Mouse (Mus musculus) urinary bladder, adult 2 months (tissue): ENCODE data around the gene Rap1a. TPM values are rescaled to one million over a fixed set of nuclear protein-coding genes. Genes with fewer than 3 reads are reported as not detected.

ENCODE experiments used
- DNase-seq: peaks from one replicate; pipeline ENCODE4 v3.0.0; 2022; ENCODE audit warnings: low spot score
- polyA plus RNA-seq: library from polyadenylated mRNA; depleted of rRNA; stranded (reverse); fragments of >200 nt; gene quantifications from 2 replicates; pipeline ENCODE4 v1.2.3, GENCODE M21; 2012

Rap1a gene
- polyA plus RNA-seq, 1 experiment, result 91.4 TPM

DNA sequence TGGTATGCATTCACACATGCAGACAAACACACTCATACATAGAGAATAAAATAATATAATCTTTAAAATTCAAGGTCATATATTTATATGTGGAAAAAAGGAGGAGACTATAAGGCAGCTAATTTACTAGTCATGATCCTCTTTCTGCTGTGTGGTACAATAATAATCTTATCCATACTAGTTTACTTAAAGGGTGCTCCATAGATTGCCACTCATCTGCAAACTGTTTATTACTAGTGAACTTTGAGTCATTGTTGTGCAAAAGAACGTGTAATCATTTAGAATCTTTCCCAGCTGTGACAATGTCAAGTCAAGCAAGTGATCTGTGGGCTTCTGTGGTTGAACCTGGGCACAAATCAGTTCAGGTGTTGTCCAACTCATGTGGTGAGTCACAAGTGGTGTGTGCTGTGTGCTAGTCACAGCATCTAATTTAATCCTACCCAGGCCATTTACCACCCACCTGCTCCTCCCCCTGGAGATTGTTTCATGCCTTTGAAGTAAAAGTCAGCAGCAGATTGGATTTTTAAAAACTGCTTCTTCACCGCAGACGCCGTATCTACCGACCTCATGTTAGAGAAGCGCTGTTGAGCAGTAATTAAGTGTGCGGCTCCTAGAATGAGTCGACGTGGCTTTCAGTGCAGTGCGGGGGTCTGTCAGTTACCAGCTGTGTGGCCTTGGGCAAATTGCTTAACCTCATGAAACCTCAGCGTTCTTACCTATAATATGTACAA lies 5.5 kb upstream of the Rap1a start:
- DNase-seq, result no peak

DNA sequence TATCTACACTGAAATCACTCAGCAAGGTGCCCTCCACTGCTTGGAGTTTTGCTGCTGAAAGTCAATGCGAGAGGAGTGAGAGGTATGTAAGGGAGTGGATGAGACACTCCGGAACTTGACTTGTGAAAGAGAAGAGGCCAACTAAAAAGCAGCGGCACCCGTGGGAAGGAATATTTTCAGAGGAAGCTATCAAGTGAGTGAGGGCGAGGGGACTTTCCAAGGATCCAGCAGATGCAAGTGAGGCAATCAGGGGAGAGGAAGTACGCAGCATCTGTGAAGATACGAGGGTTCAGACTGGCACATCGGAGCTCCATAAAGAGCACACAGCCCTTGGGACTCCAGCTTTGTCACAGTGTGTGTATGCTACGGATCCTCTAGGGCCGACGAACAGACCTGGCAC lies 2.5 kb upstream of the Rap1a start:
- no peak for DNase-seq

DNA sequence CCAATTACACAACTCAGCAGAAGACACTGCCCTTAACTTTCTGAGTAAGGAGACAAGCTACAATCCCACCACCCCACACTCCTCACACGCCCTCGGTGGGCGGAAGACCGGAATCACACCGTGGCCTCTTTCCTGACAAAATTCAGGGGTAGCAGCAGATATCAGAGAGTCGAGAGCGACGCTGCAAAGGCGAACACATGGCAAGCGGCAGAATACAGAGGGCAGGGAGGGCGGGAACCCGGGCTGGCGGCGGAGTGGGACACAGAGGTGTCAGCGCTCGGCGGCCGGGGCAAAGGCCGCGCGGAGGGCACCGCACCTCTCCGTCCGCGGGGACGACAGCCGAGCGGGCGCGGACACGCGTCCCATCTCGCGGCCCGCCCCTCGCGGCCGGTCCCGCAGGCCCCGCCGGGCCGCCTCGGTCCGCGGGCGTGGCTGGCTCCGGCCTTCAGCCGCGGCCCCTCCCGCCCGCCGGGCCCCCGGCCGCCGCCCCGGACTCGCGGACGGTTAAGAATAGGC lies 403 bp downstream of the Rap1a start:
- no peak for DNase-seq

DNA sequence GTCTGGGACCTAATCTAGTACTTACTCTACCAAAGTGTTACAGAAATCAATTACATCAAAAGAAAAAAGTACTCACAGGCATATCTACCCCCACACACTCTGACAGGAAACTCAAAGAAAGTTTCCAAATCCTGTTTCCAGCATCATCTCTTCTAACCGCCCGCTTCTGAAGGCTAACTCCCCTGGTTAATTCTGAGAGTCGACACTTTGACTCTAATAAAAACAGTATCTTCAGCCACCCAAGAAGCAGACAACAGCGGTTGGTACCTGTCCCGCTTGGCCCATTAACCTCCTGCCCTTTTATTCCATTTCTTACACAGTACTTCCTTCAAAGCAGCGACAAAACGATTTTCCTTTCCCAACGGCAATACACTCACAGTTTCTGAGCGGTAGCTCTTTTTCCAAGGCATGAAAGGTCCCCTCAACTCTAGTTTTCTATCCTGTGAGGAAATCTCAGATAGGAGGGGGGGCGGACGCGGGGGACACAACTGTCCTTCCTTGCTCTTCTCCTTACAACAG lies 921 bp downstream of the Rap1a start:
- no peak for DNase-seq

DNA sequence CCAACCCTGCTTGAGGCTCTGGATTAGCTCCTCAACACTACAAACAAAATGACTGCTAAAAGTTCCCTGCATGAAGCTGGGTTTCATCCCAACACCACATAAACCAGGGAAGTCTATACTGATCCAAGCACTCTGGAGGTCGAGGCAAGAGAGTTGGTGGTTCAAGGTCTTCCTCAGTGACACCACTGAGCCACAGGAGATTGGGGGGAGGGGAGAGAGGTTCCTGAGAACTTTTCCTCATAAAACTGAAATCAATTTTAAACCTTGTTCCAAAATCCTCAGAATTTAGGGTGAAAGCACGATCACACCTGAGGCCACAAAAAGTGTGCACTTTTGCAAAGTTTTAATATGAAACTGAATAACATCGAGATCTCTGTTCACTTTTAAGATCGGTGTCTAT lies 1.8 kb downstream of the Rap1a start:
- no peak for DNase-seq

DNA sequence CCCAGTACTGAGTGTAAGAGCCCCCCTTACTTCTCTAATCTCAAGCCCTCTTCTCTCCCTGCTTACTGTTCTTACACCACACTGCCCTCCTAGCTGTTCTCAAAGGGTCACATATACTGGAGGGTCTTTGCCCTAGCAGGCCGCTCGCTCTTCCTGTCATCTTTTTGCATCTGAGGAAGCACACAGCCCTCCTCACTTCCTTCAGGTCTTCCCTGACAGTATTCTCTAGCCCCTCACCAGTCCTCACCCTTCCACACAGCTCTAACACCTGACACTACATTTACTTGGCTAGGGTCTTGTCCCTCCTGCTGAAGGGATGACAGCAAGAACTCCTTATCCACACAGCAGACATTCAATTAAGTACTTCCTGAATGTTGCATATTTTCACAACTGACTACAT lies 2.4 kb downstream of the Rap1a start:
- DNase-seq, result no peak

DNA sequence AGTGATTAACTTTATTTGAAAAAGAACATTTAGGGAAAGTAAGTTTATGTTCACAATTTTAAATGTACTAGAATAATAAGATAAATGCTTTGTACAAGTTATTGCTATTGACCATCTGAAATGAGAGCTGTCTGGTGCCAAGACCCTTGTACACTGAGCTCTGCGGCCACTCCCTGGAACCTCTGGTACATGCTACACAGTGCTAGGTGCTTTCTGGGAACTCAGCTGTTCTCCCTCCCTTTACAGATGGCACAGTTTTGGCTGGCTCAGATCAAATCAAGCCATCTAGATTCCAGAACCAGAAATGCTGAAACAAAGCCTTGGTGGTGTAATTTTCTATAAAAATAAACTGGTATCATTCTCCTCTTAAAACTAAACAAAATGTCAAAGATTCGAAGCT lies 3.7 kb downstream of the Rap1a start:
- no peak for DNase-seq

DNA sequence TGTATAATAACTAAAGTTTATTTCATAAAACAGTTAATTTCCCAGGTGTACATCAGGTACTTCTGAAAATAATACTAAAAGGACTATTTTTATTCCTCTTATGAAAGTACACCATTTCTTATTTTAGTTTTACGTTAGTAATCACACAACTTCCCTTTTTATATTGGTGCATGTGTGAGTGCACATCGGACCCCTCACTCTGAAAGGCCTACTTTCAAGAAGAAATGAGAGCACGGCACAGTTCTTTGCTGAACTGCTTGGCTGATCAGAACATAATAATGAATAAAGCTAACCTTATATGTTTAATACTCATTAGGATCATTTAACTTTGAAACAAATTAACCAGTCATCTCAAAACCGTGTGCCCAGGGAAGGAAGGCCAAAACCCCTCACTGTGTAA lies 4.4 kb downstream of the Rap1a start:
- DNase-seq, result no peak

DNA sequence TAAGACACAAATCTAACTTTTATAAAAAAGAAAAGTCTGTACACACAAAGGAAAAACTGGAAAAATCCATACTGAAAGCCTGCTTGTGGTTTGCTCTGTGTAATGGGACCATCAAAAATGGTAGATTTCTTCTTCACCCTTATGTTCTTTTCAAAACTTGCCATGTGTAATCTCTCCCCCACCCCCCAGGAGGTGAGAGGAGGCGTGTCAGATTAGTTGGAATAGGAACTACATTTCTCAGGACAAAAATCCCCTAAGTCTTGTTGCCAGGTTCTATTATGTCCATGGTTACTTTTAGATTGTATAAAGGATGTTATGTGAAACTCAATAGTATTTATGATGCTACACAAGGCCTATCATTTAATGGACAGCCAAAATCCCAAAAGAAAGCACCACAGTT lies 6.8 kb downstream of the Rap1a start:
- no peak for DNase-seq

DNA sequence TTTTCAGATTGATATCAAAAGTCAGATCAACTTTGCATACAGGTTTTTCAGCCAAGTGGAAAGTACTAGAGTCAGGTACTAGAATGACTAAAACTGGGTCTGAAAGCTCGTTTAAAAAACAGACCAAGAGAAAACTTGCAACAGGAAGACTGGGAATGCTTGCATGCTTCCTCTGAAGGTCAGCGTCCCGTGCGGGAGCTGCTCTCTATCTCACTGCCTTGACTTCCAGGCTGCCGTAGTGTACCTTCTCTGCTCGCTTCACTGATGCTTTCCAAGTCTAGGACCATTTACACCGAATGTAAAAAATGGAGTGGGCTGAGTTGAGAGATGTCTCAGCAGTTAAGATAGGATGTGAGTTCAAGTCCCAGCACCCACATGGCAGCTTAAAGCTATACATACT lies 8.8 kb downstream of the Rap1a start:
- DNase-seq, result no peak

DNA sequence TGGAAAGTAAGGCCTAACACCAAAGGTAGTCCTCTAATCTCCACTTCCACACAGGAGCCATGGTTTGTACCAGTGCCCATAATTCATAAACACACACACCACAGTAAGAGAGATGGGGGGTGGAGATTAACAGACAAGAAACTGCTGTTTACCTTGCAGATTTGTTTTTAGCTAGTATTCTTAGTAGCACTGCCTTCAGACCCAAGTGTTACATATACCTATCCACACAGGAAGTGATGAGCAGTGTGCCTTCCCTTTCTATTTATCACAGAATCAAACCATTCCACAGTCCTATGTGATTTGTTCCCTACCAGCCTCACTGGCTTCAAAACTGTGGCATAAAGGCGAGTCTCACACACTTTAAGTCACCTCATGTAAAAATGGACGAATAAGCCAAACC lies 10.0 kb downstream of the Rap1a start:
- DNase-seq, result no peak

DNA sequence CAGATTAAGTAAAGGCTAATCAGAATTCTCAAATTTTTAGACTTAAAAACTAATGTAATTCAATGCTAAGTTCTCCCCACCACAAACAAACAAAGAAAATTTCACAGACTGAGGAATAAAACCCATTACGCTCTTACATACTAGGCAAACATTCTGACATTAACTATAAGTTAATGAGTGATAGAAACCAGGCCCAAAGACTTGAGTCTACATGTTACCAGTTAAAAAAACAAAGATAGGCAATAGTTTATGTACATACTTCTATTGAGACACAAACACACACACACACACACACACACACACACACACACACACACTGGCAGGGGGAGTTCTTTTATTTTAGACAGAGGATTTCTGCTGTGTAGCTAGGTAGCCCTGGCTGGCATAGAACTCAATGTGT lies 10.8 kb downstream of the Rap1a start:
- DNase-seq, result no peak

DNA sequence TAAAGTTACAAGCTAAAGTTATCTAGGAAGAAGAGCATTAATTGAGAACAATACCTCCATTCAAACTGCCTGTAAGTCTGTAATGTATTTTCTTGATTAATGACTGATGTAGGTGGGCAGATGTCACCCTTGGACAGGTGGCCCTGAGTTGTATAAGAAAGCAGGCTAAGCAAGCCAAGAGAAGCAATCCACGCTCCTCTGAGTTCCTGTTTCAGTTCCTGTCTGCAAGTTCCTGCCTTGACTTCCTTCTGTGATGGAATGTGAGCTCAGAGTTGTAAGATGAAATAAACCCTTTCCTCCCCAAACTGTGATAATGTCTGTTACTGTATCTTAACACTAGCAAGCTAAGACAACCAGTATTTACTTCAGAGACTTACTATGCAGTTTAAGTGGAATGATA lies 11.4 kb downstream of the Rap1a start:
- DNase-seq, result no peak

DNA sequence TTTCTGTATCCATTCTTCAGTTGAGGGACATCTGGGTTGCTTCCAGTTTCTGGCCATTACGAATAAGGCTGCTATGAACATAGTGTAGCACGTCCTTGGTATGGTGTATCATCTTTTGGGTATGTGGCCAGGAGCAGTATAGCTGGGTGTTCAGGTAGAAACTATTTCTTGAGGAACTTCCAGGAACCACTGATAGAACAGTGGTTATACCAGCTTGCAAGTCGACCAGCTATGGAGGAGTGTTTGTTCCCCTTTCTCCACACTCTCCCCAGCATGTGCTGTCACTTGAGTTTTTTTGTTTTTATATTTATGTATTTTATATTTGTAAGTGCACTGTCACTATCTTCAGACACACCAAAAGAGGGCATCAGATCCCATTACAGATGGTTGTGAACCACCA lies 13.8 kb downstream of the Rap1a start:
- DNase-seq, result no peak

DNA sequence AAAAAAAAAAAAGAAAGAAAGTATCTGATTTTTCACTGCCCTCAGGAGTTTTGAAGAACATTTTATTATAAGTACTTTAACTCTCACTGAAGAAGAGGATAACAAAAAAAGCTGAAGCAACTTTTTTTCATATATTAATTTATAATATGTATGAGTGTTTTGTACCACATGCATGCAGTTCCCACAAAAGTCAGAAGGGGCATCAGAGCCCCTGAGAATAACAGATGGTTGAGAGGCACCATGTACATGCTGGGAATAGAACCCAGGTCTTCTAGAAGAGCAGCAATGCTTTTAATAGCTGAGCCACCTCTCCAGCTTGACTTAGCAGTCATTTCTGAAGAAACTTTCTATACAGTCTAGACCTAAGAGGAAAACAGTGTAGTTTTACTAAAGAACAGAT lies 15.3 kb downstream of the Rap1a start:
- no peak for DNase-seq

DNA sequence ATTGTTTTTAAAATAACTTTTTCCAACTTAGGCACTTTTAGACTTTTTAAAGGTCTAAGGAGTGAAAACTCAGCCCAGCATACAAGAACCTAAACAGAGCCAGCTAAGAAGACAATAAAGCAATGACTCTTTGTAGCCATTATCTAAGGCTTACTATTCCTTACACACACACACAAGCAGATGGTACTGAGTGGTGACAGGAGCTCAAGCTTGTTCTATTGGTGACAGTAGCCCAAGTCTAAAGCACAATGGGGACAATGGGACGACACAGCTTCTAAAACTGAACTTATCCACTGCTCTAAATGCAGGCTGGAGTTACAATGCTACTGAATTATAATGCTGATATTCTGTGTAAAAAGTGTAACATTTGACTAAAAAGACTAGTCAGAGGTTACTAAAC lies 17.3 kb downstream of the Rap1a start:
- DNase-seq, result no peak

DNA sequence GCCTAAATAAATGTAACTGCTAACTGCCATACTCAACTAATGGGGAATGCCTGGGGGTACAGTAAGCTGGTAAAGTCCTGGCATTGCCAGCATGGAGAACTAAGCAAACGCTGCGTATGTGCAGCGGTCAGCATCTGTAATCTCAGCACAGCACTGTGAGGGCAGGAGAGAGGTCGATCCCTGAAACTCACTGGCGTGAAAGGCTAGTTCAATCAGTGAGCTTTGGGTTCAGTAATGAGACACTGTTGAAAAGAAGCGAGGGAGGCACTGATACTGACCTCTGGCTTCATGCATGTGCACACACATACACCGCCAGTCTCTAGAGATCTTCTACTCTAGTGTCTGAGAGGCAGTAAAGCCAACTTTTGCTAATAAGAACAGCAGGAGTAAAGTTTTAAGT lies 18.7 kb downstream of the Rap1a start:
- DNase-seq, result no peak

DNA sequence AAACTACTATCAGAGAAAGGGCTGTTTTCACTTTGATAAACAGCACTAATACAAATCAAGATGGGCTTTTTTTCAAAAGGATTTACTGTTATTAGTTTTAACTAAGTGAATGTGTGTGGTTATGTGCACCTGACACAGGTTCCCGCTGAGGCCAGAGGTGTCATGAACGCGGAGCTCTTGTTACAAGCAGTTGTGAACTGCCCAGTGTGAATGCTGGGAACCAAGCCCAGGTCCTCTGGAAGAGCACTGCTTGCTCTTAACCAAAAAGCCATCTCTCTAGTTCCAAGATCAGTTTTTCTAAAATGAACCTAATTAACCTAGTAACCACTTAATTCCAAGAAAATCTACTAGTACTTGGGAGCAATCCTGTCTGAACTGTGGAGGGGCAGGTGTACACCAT lies 23.1 kb downstream of the Rap1a start:
- DNase-seq, result no peak

DNA sequence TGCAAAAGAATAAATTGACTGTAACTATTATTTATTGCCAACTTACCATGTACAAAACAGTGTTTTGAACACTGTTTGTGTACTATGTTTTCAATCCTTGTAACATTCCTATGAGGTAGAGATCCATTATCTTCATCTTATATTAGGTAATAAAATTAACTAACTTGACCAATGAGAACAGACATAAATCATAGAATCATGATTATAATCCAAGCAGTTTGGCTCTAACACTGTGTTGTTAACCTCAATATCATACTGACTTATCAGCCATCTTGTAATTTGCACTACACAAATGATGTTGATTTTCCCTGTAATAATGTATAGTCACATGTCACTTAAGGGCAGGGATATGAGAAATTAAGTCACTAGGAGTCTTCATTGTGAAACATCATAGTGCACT lies 26.6 kb downstream of the Rap1a start:
- DNase-seq, result no peak

DNA sequence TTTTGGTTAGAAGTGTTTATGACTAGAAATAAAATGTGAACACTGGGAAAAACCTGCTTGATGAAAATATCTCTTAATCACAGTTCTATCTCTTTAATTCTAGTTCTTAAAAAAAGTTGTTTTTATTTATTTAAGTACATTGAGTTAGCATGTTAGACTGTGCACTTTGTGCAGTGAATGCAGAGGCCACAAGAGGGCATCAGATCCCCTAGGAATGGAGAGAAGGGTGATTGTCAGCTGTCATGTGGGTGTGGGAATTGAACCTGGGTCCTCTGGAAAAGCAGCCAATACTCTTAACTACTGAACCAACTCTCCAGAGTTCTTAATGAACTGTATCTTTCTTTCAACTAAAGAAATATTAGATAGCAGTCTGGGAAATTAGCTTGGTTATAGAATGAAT lies 29.6 kb downstream of the Rap1a start:
- DNase-seq, result no peak

DNA sequence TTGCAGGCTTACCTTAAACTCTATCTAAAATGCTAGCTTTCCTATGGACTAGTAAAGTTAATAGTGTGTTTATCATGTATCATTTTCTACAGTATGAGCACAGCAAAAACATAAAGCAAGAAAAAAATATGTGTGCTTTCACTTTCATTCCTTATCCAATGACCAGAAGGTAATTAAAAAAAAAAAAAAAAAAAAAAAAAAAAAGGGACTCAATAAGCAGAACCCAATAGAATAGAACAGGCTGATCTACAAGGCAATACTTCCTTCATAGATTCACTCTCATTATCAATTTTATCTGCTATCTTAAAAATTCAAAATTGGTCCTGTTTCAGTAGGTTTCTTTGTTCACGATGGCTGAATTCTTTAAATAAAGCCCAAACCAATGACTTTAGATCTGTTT lies 30.3 kb downstream of the Rap1a start:
- DNase-seq, result no peak

DNA sequence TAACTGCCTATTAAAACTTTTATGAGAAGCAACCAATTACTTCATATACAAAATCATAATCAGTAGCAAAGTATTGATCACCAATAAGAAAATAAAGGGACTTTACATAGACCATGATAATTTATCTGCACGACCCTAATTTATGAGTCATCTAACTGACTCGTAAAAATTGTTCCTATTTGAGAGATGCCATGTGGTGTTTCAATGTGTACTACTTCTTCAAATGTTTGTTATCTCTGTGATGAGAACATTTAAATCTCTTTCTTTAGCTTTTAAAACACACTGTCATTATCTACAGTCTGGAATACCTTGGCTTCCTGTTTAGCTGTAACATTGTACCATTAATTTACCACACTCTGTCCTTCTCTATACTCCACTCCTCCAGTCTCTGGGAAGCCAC lies 31.8 kb downstream of the Rap1a start:
- no peak for DNase-seq

DNA sequence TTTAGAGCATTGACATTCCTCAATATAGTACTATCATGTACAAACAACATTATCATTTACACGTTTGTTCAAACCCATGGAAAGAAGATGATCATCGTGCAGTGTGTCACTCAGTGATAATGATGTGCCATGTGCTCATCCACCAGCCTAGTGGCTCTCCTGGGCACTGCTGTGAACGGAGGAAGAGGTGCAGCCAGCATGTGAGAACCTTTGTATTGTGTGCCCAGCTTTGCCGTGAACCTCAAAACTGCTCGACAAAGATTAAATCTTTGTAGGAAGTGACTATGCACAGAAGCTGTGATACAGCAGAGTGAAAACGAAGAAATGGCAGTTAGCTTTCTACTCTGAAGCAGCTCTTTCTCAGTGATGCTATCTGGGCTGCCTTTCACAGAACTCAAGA lies 32.6 kb downstream of the Rap1a start:
- DNase-seq, result no peak
